Mouse (Mus musculus) ES-Bruce4 (cell line): ENCODE data around the gene Pcyt1b. TPM values are rescaled to one million over a fixed set of nuclear protein-coding genes. Genes with fewer than 3 reads are reported as not detected.

Experiments used
- H3K27ac ChIP-seq: 2 replicates; pipeline ENCODE4 v1.5.1; 2012; ENCODE audit warnings: low read length, inconsistent platforms; ENCODE audit not compliant: insufficient read depth
- H3K27me3 ChIP-seq: 2 replicates; pipeline ENCODE4 v1.6.1; 2012; ENCODE audit warnings: mild to moderate bottlenecking, low read length, inconsistent platforms; ENCODE audit not compliant: control insufficient read depth, poor library complexity, insufficient read depth, severe bottlenecking
- H3K36me3 ChIP-seq: 2 replicates; pipeline ENCODE4 v1.6.1; 2012; ENCODE audit warnings: inconsistent platforms, mild to moderate bottlenecking, low read length, moderate library complexity; ENCODE audit not compliant: control insufficient read depth, poor library complexity, insufficient read depth, severe bottlenecking
- H3K4me1 ChIP-seq: one replicate; pipeline ENCODE4 v1.8.1; 2011; ENCODE audit warnings: low read length; ENCODE audit not compliant: control insufficient read depth, insufficient read depth
- H3K4me3 ChIP-seq: 2 replicates; pipeline ENCODE4 v1.5.1; 2011; ENCODE audit warnings: low read depth, mild to moderate bottlenecking, low read length
- H3K9ac ChIP-seq: 2 replicates; pipeline ENCODE4 v1.6.1; 2012; ENCODE audit warnings: low read depth, mild to moderate bottlenecking, inconsistent platforms; ENCODE audit not compliant: poor library complexity, severe bottlenecking
- H3K9me3 ChIP-seq: replicated peaks from 2 replicates; pipeline ENCODE4 v1.6.1; 2012; ENCODE audit warnings: mild to moderate bottlenecking, low read length, inconsistent platforms; ENCODE audit not compliant: control insufficient read depth, poor library complexity, insufficient read depth, severe bottlenecking
- POLR2A ChIP-seq: IDR thresholded peaks from one replicate; pipeline ENCODE4 v1.8.1; 2011; ENCODE audit warnings: low read length; ENCODE audit not compliant: insufficient read depth
- polyA plus RNA-seq: library from polyadenylated mRNA; stranded (reverse); fragments of >200 nt; gene quantifications from 2 replicates; pipeline ENCODE4 v1.2.4, GENCODE M21; 2011; ENCODE audit warnings: low read depth; ENCODE audit not compliant: missing spikeins, insufficient read depth, insufficient read length

Pcyt1b gene
- polyA plus RNA-seq, 1 experiment: 11.6 TPM

DNA sequence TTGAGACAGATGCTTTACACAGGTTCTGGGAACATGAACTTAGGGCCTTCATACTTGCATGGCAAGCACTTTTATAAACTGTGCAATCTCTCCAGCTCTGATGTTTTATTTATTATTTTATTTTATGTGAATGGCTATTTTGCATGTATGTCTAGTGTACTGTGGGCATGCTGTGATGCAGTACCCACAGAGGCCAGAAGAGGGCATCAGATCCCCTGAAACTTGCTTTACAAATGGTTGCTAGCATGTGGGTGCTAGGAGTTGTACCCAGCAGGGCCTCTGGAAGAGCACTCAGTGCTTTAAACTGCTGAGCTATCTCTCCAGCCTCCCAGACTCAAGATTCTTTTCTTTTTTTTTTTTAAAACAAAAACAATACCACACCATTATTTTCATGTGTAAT is 138.5 kb downstream of the Pcyt1b start:
- H3K4me1 ChIP-seq: no peaks in the 10 kb centered on the region
- no peak overlapping the region for H3K27ac ChIP-seq
- no peak overlapping the region for H3K4me3 ChIP-seq
- no peak overlapping the region for H3K9ac ChIP-seq
- H3K27me3 ChIP-seq: no peaks in the 10 kb centered on the region
- H3K36me3 ChIP-seq: no peaks in the 10 kb centered on the region
- H3K9me3 ChIP-seq: no peaks in the 10 kb centered on the region
- TF ChIP-seq POLR2A: no peak

Other genes with a start within 250 kb of the Pcyt1b start
- 45.4 and 46.8 TPM in 2 replicates for gene Pola1, start 22.7 kb upstream of the Pcyt1b start, polyA plus RNA-seq
- 40.9 and 41.6 TPM in 2 replicates for gene Pdk3, start 177.3 kb downstream of the Pcyt1b start, polyA plus RNA-seq